8 mouse cellular contexts compared by ENCODE assay signal in the genomic region with DNA sequence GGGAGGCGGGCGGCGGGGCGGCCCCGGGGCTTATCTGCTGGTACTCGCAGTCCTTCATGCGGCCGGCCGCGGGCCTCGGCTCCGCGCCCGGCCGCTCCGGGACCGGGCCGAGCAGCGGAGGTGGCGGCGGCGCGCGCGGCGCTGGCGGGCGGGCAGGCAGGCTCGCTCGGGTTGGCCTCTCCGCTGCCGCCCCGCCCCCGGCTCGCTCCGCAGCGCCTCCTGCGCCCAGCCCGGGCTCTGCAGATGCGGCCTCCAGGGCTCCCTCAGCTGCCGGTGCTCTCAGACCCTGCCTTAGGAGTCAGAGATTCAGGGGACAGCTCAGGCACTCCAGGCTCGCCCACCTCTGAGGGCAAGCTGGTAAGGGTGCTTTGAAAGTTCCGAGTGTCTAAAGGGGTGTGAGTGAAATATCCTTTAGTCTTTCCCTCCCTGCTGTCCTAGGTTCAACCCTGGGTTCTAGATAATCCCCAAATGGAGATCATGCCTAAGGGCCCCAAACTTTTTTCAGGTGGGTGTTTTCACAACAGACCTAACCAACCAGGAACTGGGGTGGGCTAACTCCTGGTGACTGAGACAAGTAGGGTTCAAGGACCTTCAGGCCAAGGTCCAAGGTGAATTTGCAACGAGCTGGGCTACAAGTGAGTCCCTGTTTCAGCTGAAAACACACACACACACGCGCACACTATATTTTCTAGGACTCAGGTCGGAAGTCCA. TPM values are rescaled to one million over a fixed set of nuclear protein-coding genes. Genes with fewer than 3 reads are reported as not detected.
A peak's percentile ranks its signal among the peaks of the same experiment; 100 is the strongest.
DNase-seq lines count a peak whose midpoint lies in the region; ATAC-seq and TF ChIP-seq lines count a peak whose summit lies in the region.

No protein-coding gene starts in this region.

- no peak overlapping the region for H3K4me2 ChIP-seq in CH12.LX (ENCODE audit: insufficient read depth, low read depth, poor library complexity, severe bottlenecking)
- peak overlapping the region; percentile 93 for H3K4me2 ChIP-seq in forebrain, embryonic 13.5 days
- peak overlapping the region; percentile 90 for H3K4me2 ChIP-seq in neural tube, embryonic 15.5 days

- ATAC-seq in forebrain, embryonic 13.5 days, result peak; percentile 92
- peak; percentile 92 for ATAC-seq in neural tube, embryonic 15.5 days (ENCODE audit: low FRiP score)

- peak overlapping the region; percentile 95 for H3K9ac ChIP-seq in CH12.LX (ENCODE audit: insufficient read depth, low read depth)
- H3K9ac ChIP-seq in forebrain, embryonic 13.5 days, result peak overlapping the region; percentile 92
- peak overlapping the region; percentile 87 for H3K9ac ChIP-seq in neural tube, embryonic 15.5 days (replicated peaks)

- no peak for TF ChIP-seq EP300 in CH12.LX (IDR thresholded peaks at IDR 0.05; ENCODE audit: low read length)

- H3K27ac ChIP-seq in CH12.LX (ENCODE audit: insufficient read depth, low read depth), result no peak overlapping the region
- peak overlapping the region; percentile 77 for H3K27ac ChIP-seq in forebrain, embryonic 13.5 days
- H3K27ac ChIP-seq in neural tube, embryonic 15.5 days (replicated peaks), result peak overlapping the region; percentile 86

- DNase-seq in CH12.LX (ENCODE audit: extremely low read depth), result no peak
- DNase-seq in c-Kit-positive CD71-positive TER-119-positive erythroid progenitor cells, embryonic 14.5 days (ENCODE audit: low spot score), result peak; percentile 74
- DNase-seq in heart, postnatal 10 days, result peak; percentile 92 to 94
- DNase-seq in layer of hippocampus, adult 11-12 months (ENCODE audit: low spot score), result peak; percentile 89
- DNase-seq in lung, adult 18-20 months, result peak; percentile 89 to 92
- DNase-seq in testis, postnatal 14 days (ENCODE audit: low spot score), result peak; percentile 84

- no peaks in the 10 kb centered on the region for H3K9me3 ChIP-seq in CH12.LX (replicated peaks; ENCODE audit: low read length)
- H3K9me3 ChIP-seq in forebrain, embryonic 13.5 days (replicated peaks), result no peaks in the 10 kb centered on the region
- H3K9me3 ChIP-seq in neural tube, embryonic 15.5 days (replicated peaks), result no peaks in the 10 kb centered on the region

- 8% methylated on average over 46 of the region's 47 CpGs for WGBS in forebrain, embryonic 13.5 days
- 15% methylated on average over 24 of the region's 47 CpGs for WGBS in neural tube, embryonic 15.5 days

- in situ Hi-C loops in CH12.LX (cut with MboI; ENCODE audit: low pct_ligation_motif_present, low pct_unique_long_range_greater_than_20kb, low sequenced_read_pairs), result loop anchor here (5.0 kb wide), 1 partner anchor 36 kb away; no protein-coding TSS in a partner anchor

- peaks cover 38% of the 10 kb centered on the region for H3K79me2 ChIP-seq in CH12.LX (replicated peaks; ENCODE audit: control insufficient read depth, extremely low read depth, insufficient read depth, poor library complexity, severe bottlenecking)

- TF ChIP-seq CTCF in CH12.LX (conservative IDR thresholded peaks at IDR 0.05 in 1 of 2, IDR thresholded peaks at IDR 0.05 in 1 of 2; ENCODE audit: low read depth in 2 of 2, low read length in 2 of 2), result peak in 1 of 2 experiments; percentile 73; a peak in 2 of 4 replicates

- dilution Hi-C loops in CH12.LX (cut with MboI; ENCODE audit: extremely low pct_ligation_motif_present, extremely low pct_unique_long_range_greater_than_20kb, low sequenced_read_pairs), result no loop called here

- peak overlapping the region; percentile 18 to 81 (median 57) for H3K4me3 ChIP-seq in CH12.LX (replicated peaks in 1 of 3; ENCODE audit: low read depth in 2 of 3, low read length in 2 of 3, poor library complexity in 1 of 3)
- peak overlapping the region; percentile 79 for H3K4me3 ChIP-seq in forebrain, embryonic 13.5 days
- peak overlapping the region; percentile 77 for H3K4me3 ChIP-seq in neural tube, embryonic 15.5 days (replicated peaks)

- intact Hi-C loops in heart, postnatal 10 days (cut with DNase I), result loop anchor here (2.0 kb wide), 1 partner anchor 17 kb away; the partner anchor contains the start of gene Zdhhc18

- no peak for TF ChIP-seq RAD21 in CH12.LX (IDR thresholded peaks at IDR 0.05; ENCODE audit: low read depth, low read length)

- H3K36me3 ChIP-seq in CH12.LX (replicated peaks in 1 of 2; ENCODE audit: control insufficient read depth in 1 of 2, insufficient read depth in 1 of 2, low read length in 1 of 2), result peaks cover 2 to 20% of the 10 kb centered on the region in 2 experiments
- no peaks in the 10 kb centered on the region for H3K36me3 ChIP-seq in forebrain, embryonic 13.5 days (ENCODE audit: poor library complexity, severe bottlenecking)
- no peaks in the 10 kb centered on the region for H3K36me3 ChIP-seq in neural tube, embryonic 15.5 days

- peaks cover 8 to 37% of the 10 kb centered on the region in 2 experiments for H3K4me1 ChIP-seq in CH12.LX (ENCODE audit: control insufficient read depth in 1 of 2, insufficient read depth in 2 of 2)
- H3K4me1 ChIP-seq in forebrain, embryonic 13.5 days, result peaks cover 20% of the 10 kb centered on the region
- peaks cover 34% of the 10 kb centered on the region for H3K4me1 ChIP-seq in neural tube, embryonic 15.5 days

- no peaks in the 10 kb centered on the region for H3K27me3 ChIP-seq in CH12.LX (replicated peaks)
- no peaks in the 10 kb centered on the region for H3K27me3 ChIP-seq in forebrain, embryonic 13.5 days
- no peaks in the 10 kb centered on the region for H3K27me3 ChIP-seq in neural tube, embryonic 15.5 days (replicated peaks)

- TF ChIP-seq POLR2A in CH12.LX (IDR thresholded peaks at IDR 0.05; ENCODE audit: low read depth, low read length), result peak; percentile 30; the same call in 1 of the 2 replicates

TF ChIP-seq in CH12.LX, 34 proteins besides CTCF, POLR2A, EP300 and RAD21 (continues in another document):
- TF ChIP-seq TCF12 (IDR thresholded peaks at IDR 0.05; ENCODE audit: low read depth, low read length) (0 out of 2 replicates have a peak, but pooled peaks have one; percentile 42), SMC3 (IDR thresholded peaks at IDR 0.05; ENCODE audit: low read depth, low read length) (no peak), SIN3A (IDR thresholded peaks at IDR 0.05; ENCODE audit: low read length) (no peak), ZC3H11A (IDR thresholded peaks at IDR 0.05; ENCODE audit: low read depth, low read length) (no peak), MYC (IDR thresholded peaks at IDR 0.05; ENCODE audit: low read depth, low read length) (no peak), NRF1 (IDR thresholded peaks at IDR 0.05; ENCODE audit: low read depth, low read length) (no peak), ETS1 (conservative IDR thresholded peaks at IDR 0.05; ENCODE audit: low read depth, low read length) (no peak), KAT2A (IDR thresholded peaks at IDR 0.05; ENCODE audit: insufficient replicate concordance, low read length) (no peak), HCFC1 (IDR thresholded peaks at IDR 0.05; ENCODE audit: low read depth, low read length) (no peak), MAZ (IDR thresholded peaks at IDR 0.05; ENCODE audit: low read depth, low read length) (peak; percentile 71; the same call in 1 of the 2 replicates), CHD1 (IDR thresholded peaks at IDR 0.05; ENCODE audit: low read depth, low read length) (no peak), UBTF (IDR thresholded peaks at IDR 0.05; ENCODE audit: low read depth, low read length) (no peak; the same call in 1 of the 2 replicates), NELFE (IDR thresholded peaks at IDR 0.05; ENCODE audit: low read depth, low read length) (peak; percentile 30; the same call in 1 of the 2 replicates), ELF1 (IDR thresholded peaks at IDR 0.05; ENCODE audit: low read depth, low read length) (no peak), PAX5 (IDR thresholded peaks at IDR 0.05; ENCODE audit: low read length) (no peak), ZKSCAN1 (IDR thresholded peaks at IDR 0.05; ENCODE audit: borderline replicate concordance, low read depth, low read length) (no peak), MEF2A (IDR thresholded peaks at IDR 0.05; ENCODE audit: borderline replicate concordance, low read depth, low read length) (no peak)

RNA-seq across cellular contexts. Expression of gene Zdhhc18, which starts 16.5 kb away (rescaled TPM):
- total RNA-seq in CH12.LX (2012; rRNA removed) (20.1 and 24.3 TPM in 2 replicates), CH12.LX (2014; rRNA removed) (13.7 and 15.9 TPM in 2 replicates)
- 31.0 and 31.8 TPM in 2 replicates for polyA plus RNA-seq in CH12.LX (2012; ENCODE audit: insufficient read length, low read depth)
- polyA plus RNA-seq in forebrain, embryonic 13.5 days (2015; fragmentation: Nextera tagmentation; extraction: Ambion mirVana), result 3.2 and 4.6 TPM in 2 replicates
- 10 to 100 TPM; 21.9 to 25.0 TPM for total RNA-seq in heart, postnatal 10 days (2021)
- polyA plus RNA-seq in neural tube, embryonic 15.5 days (2015; fragmentation: Nextera tagmentation; extraction: Ambion mirVana), result 4.3 and 7.0 TPM in 2 replicates

RNA-seq across cellular contexts. Expression of gene Sfn, which starts 31.5 kb away (rescaled TPM):
- total RNA-seq in CH12.LX (2012; rRNA removed) (0.97 and 1.0 TPM in 2 replicates), CH12.LX (2014; rRNA removed) (0.61 and 1.1 TPM in 2 replicates)
- 2.0 and 2.8 TPM in 2 replicates for polyA plus RNA-seq in CH12.LX (2012; ENCODE audit: insufficient read length, low read depth)
- 0.92 and 0.99 TPM in 2 replicates for polyA plus RNA-seq in forebrain, embryonic 13.5 days (2015; fragmentation: Nextera tagmentation; extraction: Ambion mirVana)
- total RNA-seq in heart, postnatal 10 days (2021), result 1 to 10 TPM; 1.3 to 1.9 TPM
- polyA plus RNA-seq in neural tube, embryonic 15.5 days (2015; fragmentation: Nextera tagmentation; extraction: Ambion mirVana), result 1.7 and 32.5 TPM in 2 replicates

RNA-seq across cellular contexts. Expression of gene Pigv, which starts 39.0 kb away (rescaled TPM):
- total RNA-seq in CH12.LX (2012; rRNA removed) (3.7 and 4.3 TPM in 2 replicates), CH12.LX (2014; rRNA removed) (3.6 and 5.0 TPM in 2 replicates)
- 2.9 and 4.0 TPM in 2 replicates for polyA plus RNA-seq in CH12.LX (2012; ENCODE audit: insufficient read length, low read depth)
- 13.6 and 14.5 TPM in 2 replicates for polyA plus RNA-seq in forebrain, embryonic 13.5 days (2015; fragmentation: Nextera tagmentation; extraction: Ambion mirVana)
- total RNA-seq in heart, postnatal 10 days (2021), result 10 to 100 TPM in 1 of 2 experiments, 1 to 10 TPM in 1; 8.6 to 11.2 TPM
- polyA plus RNA-seq in neural tube, embryonic 15.5 days (2015; fragmentation: Nextera tagmentation; extraction: Ambion mirVana), result 12.4 and 15.7 TPM in 2 replicates

RNA-seq across cellular contexts. Expression of gene Gpn2, which starts 49.3 kb away (rescaled TPM):
- total RNA-seq in CH12.LX (2012; rRNA removed) (36.2 and 37.4 TPM in 2 replicates), CH12.LX (2014; rRNA removed) (30.0 and 35.9 TPM in 2 replicates)
- 34.1 and 36.8 TPM in 2 replicates for polyA plus RNA-seq in CH12.LX (2012; ENCODE audit: insufficient read length, low read depth)
- 25.0 and 29.5 TPM in 2 replicates for polyA plus RNA-seq in forebrain, embryonic 13.5 days (2015; fragmentation: Nextera tagmentation; extraction: Ambion mirVana)
- total RNA-seq in heart, postnatal 10 days (2021), result 1 to 10 TPM; 9.0 to 9.8 TPM
- polyA plus RNA-seq in neural tube, embryonic 15.5 days (2015; fragmentation: Nextera tagmentation; extraction: Ambion mirVana), result 17.0 and 17.2 TPM in 2 replicates

RNA-seq across cellular contexts. Expression of gene Gpatch3, which starts 58.9 kb away (rescaled TPM):
- total RNA-seq in CH12.LX (2012; rRNA removed) (10.8 and 15.7 TPM in 2 replicates), CH12.LX (2014; rRNA removed) (7.2 and 9.7 TPM in 2 replicates)
- 20.9 and 26.1 TPM in 2 replicates for polyA plus RNA-seq in CH12.LX (2012; ENCODE audit: insufficient read length, low read depth)
- polyA plus RNA-seq in forebrain, embryonic 13.5 days (2015; fragmentation: Nextera tagmentation; extraction: Ambion mirVana), result 6.7 and 7.7 TPM in 2 replicates
- 1 to 10 TPM; 5.1 to 8.3 TPM for total RNA-seq in heart, postnatal 10 days (2021)
- polyA plus RNA-seq in neural tube, embryonic 15.5 days (2015; fragmentation: Nextera tagmentation; extraction: Ambion mirVana), result 5.8 TPM in 2 replicates
